Mouse (Mus musculus) thymus, adult 2 months (tissue): ENCODE measurements at regions not wholly inside any gene's neighbourhood (a gene's known extent, or its start where the extent isn't known, plus 50 kb on each side); places are given as distances from the start of the nearest gene placed in this dataset.

Experiments
- CTCF ChIP-seq: fragments of 200-500 bp; IDR thresholded peaks from 2 replicates; pipeline ENCODE4 v1.5.1; 2012; ENCODE audit warnings: mild to moderate bottlenecking, control low read depth, low read length, moderate library complexity, borderline replicate concordance; ENCODE audit not compliant: control insufficient read depth, poor library complexity, insufficient read depth; ENCODE audit errors: extremely low read depth
- POLR2A ChIP-seq: fragments of 200-500 bp; IDR thresholded peaks from 2 replicates; pipeline ENCODE4 v1.6.1; 2012; ENCODE audit warnings: mild to moderate bottlenecking, low read length, control low read depth, moderate library complexity; ENCODE audit not compliant: control insufficient read depth, poor library complexity, insufficient read depth; ENCODE audit errors: extremely low read depth

- TF ChIP-seq POLR2A = no peak
- TF ChIP-seq CTCF = no peak
These were observed 165.2 kb upstream of the Chl1 start for GRCm38 (mm10) chr6:103345195-103345594.
